Mouse (Mus musculus): ENCODE data around the gene Nbdy.

Gene Nbdy

DNA sequence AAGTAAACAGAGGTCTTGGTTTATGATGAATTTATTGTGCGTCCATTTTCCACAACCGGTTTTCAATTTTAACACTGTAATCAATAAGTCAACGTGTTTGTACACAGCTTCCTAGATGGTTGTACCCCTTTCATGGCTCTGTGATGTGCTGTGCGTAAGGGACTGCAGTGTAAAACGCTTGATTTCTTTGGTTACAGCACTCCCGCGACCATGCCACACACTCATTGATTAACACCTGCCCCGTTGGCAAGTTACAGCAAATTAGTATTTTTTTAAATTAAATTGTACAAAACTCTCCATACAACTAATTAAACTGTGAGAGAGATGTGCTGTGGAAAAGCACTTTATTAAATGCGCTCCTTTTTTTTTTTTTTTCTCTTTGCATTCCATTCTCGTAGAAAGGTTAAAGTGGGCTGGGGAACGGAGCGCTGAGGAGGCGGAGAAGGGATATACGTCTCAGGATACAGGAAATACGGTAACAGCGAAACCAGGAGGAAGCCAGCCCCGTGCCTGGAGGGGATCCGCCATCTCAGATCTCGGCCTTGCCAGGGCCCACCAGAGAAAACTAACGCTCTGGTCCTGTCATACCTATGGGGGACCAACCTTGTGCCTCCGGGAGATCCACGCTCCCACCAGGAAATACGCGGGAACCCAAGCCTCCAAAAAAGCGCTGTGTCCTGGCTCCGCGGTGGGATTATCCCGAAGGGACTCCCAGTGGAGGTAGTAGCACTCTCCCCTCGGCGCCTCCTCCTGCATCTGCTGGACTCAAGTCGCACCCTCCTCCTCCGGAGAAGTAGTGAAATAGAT is at the start of gene Nbdy:
Gene Nbdy (plus strand): TSS at position 481 of the 807 bp plus-strand sequence.
- DNase-seq = peak; percentile 64

DNA sequence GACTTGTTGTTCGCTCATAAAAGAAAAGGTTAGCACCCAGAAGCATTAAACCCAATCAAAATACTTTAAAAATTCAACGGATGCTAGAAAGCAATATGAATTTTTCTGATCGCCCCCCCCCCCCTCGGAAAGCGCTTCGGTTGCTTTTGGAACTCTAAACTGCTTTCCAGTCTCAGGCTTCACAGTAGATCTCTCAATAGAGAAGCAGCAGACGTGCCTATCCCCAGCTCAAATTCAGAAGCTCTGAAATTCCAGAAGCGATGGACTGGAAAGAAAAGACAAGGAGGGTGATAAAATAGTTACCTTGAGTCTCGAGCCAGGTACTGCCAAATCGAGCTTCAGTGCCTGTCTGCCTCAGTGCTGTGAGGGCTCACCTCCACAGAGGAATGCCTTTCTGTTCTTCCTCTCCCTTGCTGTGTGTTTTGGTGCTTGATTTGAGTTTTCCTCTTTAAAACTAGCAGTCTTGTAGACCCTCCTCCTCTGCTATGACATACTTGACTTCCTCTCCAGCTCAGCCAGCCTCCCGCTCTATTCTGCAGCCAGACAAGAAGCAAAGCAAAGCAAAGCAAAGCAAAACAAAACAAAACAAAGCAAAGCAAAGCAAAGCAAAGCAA is 27.5 kb upstream of the Nbdy start, which contains the start of gene Kctd12b:
Gene Kctd12b (minus strand): TSS at position 610 of the 614 bp plus-strand sequence.
- no peak for DNase-seq

DNA sequence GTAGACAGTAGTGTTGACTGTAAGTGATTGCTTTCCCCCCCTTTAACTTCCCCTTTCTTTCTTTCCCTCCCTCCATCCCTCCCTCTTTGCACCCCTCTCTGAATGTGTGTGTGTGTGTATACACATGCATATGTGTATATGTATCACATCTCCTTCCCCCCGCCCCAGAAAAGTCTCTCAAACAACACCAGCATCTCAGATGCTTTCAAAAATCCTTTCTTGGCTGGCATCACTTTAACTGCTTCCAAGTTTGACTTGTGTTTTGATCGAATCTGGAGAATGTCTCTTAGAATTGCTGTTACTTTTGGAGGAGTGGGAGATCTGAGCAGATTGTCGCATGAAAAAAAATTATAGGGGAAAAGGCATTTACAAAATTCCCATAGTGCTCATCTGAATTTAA is 22.9 kb upstream of the Nbdy start:
- DNase-seq = no peak

GRCm38 (mm10) chrX:153707735-153708134 is 15.7 kb upstream of the Nbdy start:
- DNase-seq = no peak

GRCm38 (mm10) chrX:153716716-153717115 is 6.7 kb upstream of the Nbdy start:
- no peak for DNase-seq

DNA sequence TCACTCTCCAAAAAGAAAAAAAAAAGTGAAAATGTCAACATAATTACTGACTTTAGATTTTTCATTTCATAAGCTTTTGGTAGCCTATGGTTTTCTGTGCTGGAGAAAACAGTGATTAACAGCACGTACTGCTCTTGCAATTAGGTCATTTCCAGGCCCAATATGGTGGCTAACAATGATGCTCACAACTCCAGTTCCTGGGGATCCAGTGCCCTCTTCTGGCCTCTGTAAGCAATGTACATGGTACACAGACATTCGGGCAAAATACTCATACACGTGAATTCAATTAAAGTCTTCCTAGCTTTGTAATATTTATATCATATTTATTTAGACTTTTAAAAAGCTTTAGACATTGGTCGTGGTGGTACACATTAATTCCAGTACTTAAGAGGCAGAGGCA is 3.8 kb upstream of the Nbdy start:
- no peak for DNase-seq

- peak; percentile 8 for DNase-seq
These were observed 1.0 kb downstream of the Nbdy start for GRCm38 (mm10) chrX:153724400-153724799.

DNA sequence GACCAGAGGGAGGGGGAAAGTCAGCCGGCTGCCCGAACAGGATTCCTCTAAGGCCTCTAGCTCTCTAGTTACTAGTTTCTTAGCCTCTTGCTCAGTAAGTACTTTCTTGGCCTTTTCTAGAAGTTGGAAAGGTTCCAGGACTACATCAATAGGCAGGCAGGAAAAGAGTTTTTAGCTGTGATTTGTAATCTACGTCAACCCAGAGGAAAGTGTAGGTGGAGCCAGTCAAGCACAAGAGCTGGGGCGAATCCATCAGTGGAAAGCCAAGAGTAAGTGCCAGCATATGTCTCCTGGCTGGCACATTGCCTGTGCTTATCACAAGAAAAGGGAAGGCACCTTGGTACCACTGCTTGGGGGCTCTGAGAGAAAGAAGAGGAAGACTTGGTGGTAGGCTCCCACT is 12.3 kb downstream of the Nbdy start:
- DNase-seq = no peak

GRCm38 (mm10) chrX:153742493-153742892 is 19.1 kb downstream of the Nbdy start:
- DNase-seq = no peak

- no peak for DNase-seq
These were observed 25.8 kb downstream of the Nbdy start for GRCm38 (mm10) chrX:153749230-153749629.

Data from cerebellum, adult 9-11 months (tissue).